In the genomic region with DNA sequence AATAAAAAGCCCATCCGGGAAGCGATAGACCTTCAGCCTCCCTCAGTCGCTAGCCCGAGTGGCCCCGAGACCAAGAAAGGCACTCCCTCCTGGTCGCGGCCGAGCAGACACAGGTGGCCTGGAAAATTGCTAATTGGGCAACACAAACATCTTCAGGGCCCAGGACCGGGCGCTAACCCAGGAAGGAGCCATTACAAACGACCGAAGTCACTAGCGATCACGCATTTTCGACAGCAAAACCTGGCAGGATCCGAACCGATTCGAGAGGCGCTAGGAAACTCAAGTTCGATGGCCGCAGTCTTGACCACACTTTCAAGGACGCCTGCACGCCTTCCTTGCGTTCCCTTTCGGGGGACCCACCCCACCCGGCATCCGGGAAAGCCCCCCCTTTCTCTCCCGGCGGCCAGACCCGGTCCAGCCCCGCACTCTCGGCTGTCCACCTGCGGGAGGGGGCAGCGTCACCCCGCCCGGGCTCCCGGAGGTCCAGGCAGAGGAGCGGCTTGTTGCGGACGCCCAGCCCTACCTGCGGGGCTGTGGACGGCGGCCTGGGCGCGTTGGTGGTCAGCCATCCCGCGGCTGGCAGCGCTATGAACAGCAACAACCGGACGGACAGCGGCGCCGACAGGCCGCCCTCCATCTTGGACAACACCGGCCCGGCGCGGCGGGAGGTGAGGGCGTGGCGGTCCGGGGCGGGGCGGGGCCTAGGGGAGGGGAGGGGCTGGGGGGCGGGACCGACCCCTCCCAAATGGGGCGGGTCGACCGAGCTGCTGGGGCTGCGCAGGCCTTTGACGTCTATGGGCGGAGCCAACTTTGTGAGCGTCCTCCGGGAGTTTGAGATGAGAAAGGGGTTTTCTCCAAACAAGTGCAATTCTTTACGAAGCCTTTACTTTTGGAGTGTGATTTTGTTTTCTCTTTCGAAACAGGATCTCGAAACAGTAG, we compare ENCODE assay signal across 8 mouse cellular contexts. TPM values are rescaled to one million over a fixed set of nuclear protein-coding genes. Genes with fewer than 3 reads are reported as not detected.
DNase-seq lines count a peak whose midpoint lies in the region; ATAC-seq and TF ChIP-seq lines count a peak whose summit lies in the region.

No protein-coding gene starts in this region.

- peak overlapping the region; percentile 87 for H3K9ac ChIP-seq in hindbrain, embryonic 13.5 days

- peak overlapping the region; percentile 92 for H3K4me3 ChIP-seq in hindbrain, embryonic 13.5 days

- under 1% methylated on average over 64 of the region's 77 CpGs for WGBS in hindbrain, embryonic 13.5 days

- H3K4me2 ChIP-seq in hindbrain, embryonic 13.5 days = peak overlapping the region; percentile 73

- CTCF ChIA-PET in Patski (lab: Charles Lee) = no interaction called here

- DNase-seq in Patski (ENCODE audit: low read depth, low spot score) = peak; percentile 35
- peak; percentile 96 for DNase-seq in cerebellum, postnatal 10 days
- peak; percentile 44 to 72 for DNase-seq in frontal cortex, postnatal 14 days (ENCODE audit: low spot score in 2 of 2)
- DNase-seq in layer of hippocampus, postnatal 14 days (ENCODE audit: low spot score in 2 of 2) = peak; percentile 75 to 85
- DNase-seq in lung, postnatal 10 days = peak; percentile 92
- DNase-seq in ovary, postnatal 14 days (ENCODE audit: low spot score) = peak; percentile 73
- DNase-seq in thymus, postnatal 10 days (ENCODE audit: low spot score in 2 of 2) = peak; percentile 82 to 89

- H3K27me3 ChIP-seq in Patski = no peaks in the 10 kb centered on the region
- no peaks in the 10 kb centered on the region for H3K27me3 ChIP-seq in hindbrain, embryonic 13.5 days

- H3K4me1 ChIP-seq in hindbrain, embryonic 13.5 days (replicated peaks) = peaks cover 10% of the 10 kb centered on the region; the same call in 1 of the 2 replicates

- no peaks in the 10 kb centered on the region for H3K9me3 ChIP-seq in hindbrain, embryonic 13.5 days

- peak; percentile 91 for ATAC-seq in Patski
- peak; percentile 90 for ATAC-seq in hindbrain, embryonic 13.5 days (ENCODE audit: low FRiP score)

- H3K27ac ChIP-seq in hindbrain, embryonic 13.5 days = peak overlapping the region; percentile 82

- peaks cover 15% of the 10 kb centered on the region for H3K36me3 ChIP-seq in hindbrain, embryonic 13.5 days

- TF ChIP-seq CTCF in Patski (IDR thresholded peaks at IDR 0.05) = no peak

- POLR2A ChIA-PET in Patski (lab: Charles Lee) = interaction anchor here (0.6 kb wide), 1 partner anchor 12 kb away, joined by 3 read pairs; a partner anchor contains a TSS

- in situ Hi-C loops in Patski (cut with MboI; ENCODE audit: low pct_unique_long_range_greater_than_20kb) = loop anchor here (25.0 kb wide), 1 partner anchor 1968 kb away; a partner anchor contains a TSS

RNA-seq across cellular contexts. Expression of a gene that starts 12.1 kb away (rescaled TPM):
- 75.2 TPM for polyA plus RNA-seq in Patski (2021)
- polyA plus RNA-seq in hindbrain, embryonic 13.5 days (2015; fragmentation: Nextera tagmentation; extraction: Ambion mirVana) = 49.3 and 54.5 TPM in 2 replicates
- 10 to 100 TPM; 22.5 to 25.0 TPM for total RNA-seq in layer of hippocampus, postnatal 14 days (2021)

RNA-seq across cellular contexts. Expression of a gene that starts 12.2 kb away (rescaled TPM):
- polyA plus RNA-seq in Patski (2021) = 25.0 TPM
- 49.1 and 49.7 TPM in 2 replicates for polyA plus RNA-seq in hindbrain, embryonic 13.5 days (2015; fragmentation: Nextera tagmentation; extraction: Ambion mirVana)
- 10 to 100 TPM; 32.7 to 35.4 TPM for total RNA-seq in layer of hippocampus, postnatal 14 days (2021)

RNA-seq across cellular contexts. Expression of a gene that starts 51.8 kb away (rescaled TPM):
- not detected for polyA plus RNA-seq in Patski (2021)
- polyA plus RNA-seq in hindbrain, embryonic 13.5 days (2015; fragmentation: Nextera tagmentation; extraction: Ambion mirVana) = 0.18 TPM in 2 replicates
- under 1 TPM; 0.09 to 0.21 TPM for total RNA-seq in layer of hippocampus, postnatal 14 days (2021)

RNA-seq across cellular contexts. Expression of a gene that starts 54.7 kb away (rescaled TPM):
- 34.4 TPM for polyA plus RNA-seq in Patski (2021)
- 35.9 and 36.6 TPM in 2 replicates for polyA plus RNA-seq in hindbrain, embryonic 13.5 days (2015; fragmentation: Nextera tagmentation; extraction: Ambion mirVana)
- 10 to 100 TPM; 14.1 to 15.0 TPM for total RNA-seq in layer of hippocampus, postnatal 14 days (2021)

Comparison
In these comparisons a context has a peak if more than half of its experiments do, and no peak if none do; other contexts are left out.
1. Peak in every context shown above with its lines: DNase-seq, ATAC-seq, H3K4me3 ChIP-seq and H3K27ac ChIP-seq.
2. DNase-seq: peak in every context shown above with its lines; median percentile 96 in cerebellum, postnatal 10 days; 92 in lung, postnatal 10 days; 86 in thymus, postnatal 10 days; 80 in layer of hippocampus, postnatal 14 days; 73 in ovary, postnatal 14 days; 58 in frontal cortex, postnatal 14 days; 35 in Patski.